Mouse (Mus musculus) kidney, embryonic 14.5 days (tissue): ENCODE measurements around the gene Glis1. TPM values are rescaled to one million over a fixed set of nuclear protein-coding genes. Genes with fewer than 3 reads are reported as not detected.

Experiments
- ATAC-seq: fragments of 200-750 bp; cut with Nextera tagmentation; 2 replicates; pipeline ENCODE4 v1.8.0; 2017; ENCODE audit warnings: moderate number of reproducible peaks, mild to moderate bottlenecking, moderate TSS enrichment, moderate library complexity; ENCODE audit not compliant: low FRiP score, low TSS enrichment
- H3K27ac ChIP-seq: fragments of 300-500 bp; sonication (generic); 2 replicates; pipeline ENCODE4 v1.5.1; 2014; ENCODE audit warnings: low read depth, mild to moderate bottlenecking, low read length, moderate library complexity, mixed read lengths
- H3K27me3 ChIP-seq: fragments of 300-500 bp; sonication (generic); 2 replicates; pipeline ENCODE4 v1.6.1; 2014; ENCODE audit warnings: mild to moderate bottlenecking, low read length; ENCODE audit not compliant: control insufficient read depth, insufficient read depth
- H3K36me3 ChIP-seq: fragments of 300-500 bp; sonication (generic); 2 replicates; pipeline ENCODE4 v1.6.1; 2014; ENCODE audit warnings: low read length, mixed read lengths; ENCODE audit not compliant: control insufficient read depth, insufficient read depth
- H3K4me1 ChIP-seq: fragments of 300-500 bp; sonication (generic); 2 replicates; pipeline ENCODE4 v1.6.1; 2014; ENCODE audit warnings: low read length, mixed read lengths; ENCODE audit not compliant: control insufficient read depth, insufficient read depth
- H3K4me2 ChIP-seq: fragments of 300-500 bp; sonication (generic); replicated peaks from 2 replicates; pipeline ENCODE4 v1.6.1; 2014; ENCODE audit warnings: low read depth, mild to moderate bottlenecking, low read length
- H3K4me3 ChIP-seq: fragments of 300-500 bp; sonication (generic); 2 replicates; pipeline ENCODE4 v1.5.1; 2014; ENCODE audit warnings: mild to moderate bottlenecking, low read length
- H3K9ac ChIP-seq: fragments of 300-500 bp; sonication (generic); 2 replicates; pipeline ENCODE4 v1.6.1; 2014; ENCODE audit warnings: low read depth, mild to moderate bottlenecking, low read length, moderate library complexity
- H3K9me3 ChIP-seq: fragments of 300-500 bp; sonication (generic); 2 replicates; pipeline ENCODE4 v1.6.1; 2016; ENCODE audit warnings: low read length; ENCODE audit not compliant: control insufficient read depth
- WGBS: fragments of 180-500 bp; shearing (Covaris S2); extraction: QIAGEN DNeasy Blood & Tissue Kit; methylation state at CpG from one replicate; pipeline ENCODE4 v1.1.7; 2014; 5-methylcytosine and 5-hydroxymethylcytosine counted together
- polyA plus RNA-seq: library from polyadenylated mRNA; unstranded; fragments of >200 nt; fragmentation: Nextera tagmentation; extraction: Ambion mirVana; gene quantifications from 2 replicates; pipeline ENCODE4 v1.2.1, GENCODE M21; 2014

The Glis1 gene
- polyA plus RNA-seq, 1 experiment from 2014 or later = 4.3 TPM

DNA sequence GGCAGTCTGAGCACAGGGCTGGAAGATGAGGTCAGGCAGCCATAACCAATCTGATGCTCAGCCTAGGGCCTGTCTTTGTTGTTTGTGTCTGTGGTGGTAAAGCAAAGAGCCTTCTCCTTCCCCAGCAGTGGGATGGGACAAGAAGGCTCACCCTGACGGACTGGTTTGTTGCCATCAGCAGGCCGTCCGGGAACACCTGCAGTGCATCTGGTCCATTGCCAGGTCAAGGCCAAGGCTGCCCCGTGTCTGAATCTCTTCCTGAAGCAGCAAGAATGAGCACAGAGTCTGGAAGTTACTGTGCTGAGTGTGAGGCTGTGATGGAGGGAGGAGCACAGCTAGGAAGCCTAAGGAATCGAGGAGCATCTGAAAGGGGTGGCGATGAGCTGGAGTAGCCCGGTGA lies 168.8 kb downstream of the Glis1 start:
- peaks cover 3% of the 10 kb centered on the region for H3K4me1 ChIP-seq
- H3K9ac ChIP-seq = no peak overlapping the region
- H3K4me2 ChIP-seq = no peak overlapping the region
- no peak overlapping the region for H3K4me3 ChIP-seq
- no peak for ATAC-seq
- WGBS = 60% methylated on average over 7 of the region's 7 CpGs
- no peaks in the 10 kb centered on the region for H3K9me3 ChIP-seq
- no peaks in the 10 kb centered on the region for H3K27me3 ChIP-seq
- no peak overlapping the region for H3K27ac ChIP-seq
- H3K36me3 ChIP-seq = no peaks in the 10 kb centered on the region

DNA sequence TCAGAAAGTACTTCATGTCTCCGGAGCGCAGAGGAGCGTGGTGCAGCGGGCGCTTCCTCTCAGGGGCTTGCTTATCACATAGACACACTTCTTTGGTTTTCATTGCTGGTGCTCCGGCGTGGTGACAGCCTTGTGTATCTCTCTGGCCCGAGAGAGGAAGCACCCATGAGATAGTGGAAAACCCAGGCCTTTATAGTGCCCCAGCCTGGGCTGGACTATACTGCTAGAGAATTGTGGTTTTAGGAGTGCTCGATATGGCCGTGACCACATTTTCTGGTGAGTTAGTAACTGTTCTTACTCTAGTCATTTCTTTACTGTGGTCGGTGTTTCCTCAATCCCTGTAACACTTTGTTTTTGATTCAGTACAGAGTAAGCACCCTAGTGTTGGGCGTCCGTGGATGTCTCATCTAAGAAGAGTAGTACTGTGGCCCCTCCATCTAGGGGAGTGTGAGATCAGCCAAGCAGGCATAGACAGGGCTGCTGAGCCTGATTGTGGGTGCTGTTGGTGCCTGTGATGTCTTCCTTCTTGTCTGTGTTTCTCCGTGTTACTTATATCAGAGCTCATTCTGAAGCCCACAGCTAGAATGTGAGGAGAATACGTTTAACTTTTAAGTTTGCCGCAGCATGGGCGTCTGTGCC lies 171.7 kb downstream of the Glis1 start:
- no peak for ATAC-seq
- no peaks in the 10 kb centered on the region for H3K4me1 ChIP-seq
- 85% methylated on average over 17 of the region's 17 CpGs for WGBS
- no peak overlapping the region for H3K9ac ChIP-seq
- no peak overlapping the region for H3K27ac ChIP-seq
- no peak overlapping the region for H3K4me3 ChIP-seq
- no peaks in the 10 kb centered on the region for H3K27me3 ChIP-seq
- no peak overlapping the region for H3K4me2 ChIP-seq
- H3K36me3 ChIP-seq = no peaks in the 10 kb centered on the region
- H3K9me3 ChIP-seq = no peaks in the 10 kb centered on the region

DNA sequence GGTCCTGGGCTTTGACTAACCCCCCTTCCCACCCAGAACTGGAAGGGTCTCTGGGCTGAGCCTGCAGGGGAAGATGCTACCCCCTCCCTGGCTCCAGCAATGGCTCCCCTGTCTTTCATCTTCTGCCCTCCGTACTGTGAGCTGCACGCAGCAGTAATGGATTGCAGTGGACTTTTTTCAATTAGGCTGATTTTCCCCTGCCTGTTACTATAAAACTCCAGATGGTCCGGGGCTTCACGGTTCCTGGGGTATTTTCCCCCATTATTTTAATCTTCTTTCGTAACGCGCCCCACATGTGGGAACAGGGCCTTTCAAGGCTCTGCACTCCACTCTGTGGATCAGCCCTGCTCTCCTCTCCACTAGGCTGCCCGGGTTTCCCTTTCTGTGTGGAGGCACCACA lies 175.4 kb downstream of the Glis1 start:
- no peak overlapping the region for H3K27ac ChIP-seq
- H3K9ac ChIP-seq = no peak overlapping the region
- no peaks in the 10 kb centered on the region for H3K4me1 ChIP-seq
- no peak overlapping the region for H3K4me3 ChIP-seq
- H3K36me3 ChIP-seq = no peaks in the 10 kb centered on the region
- no peak for ATAC-seq
- H3K9me3 ChIP-seq = no peaks in the 10 kb centered on the region
- no peaks in the 10 kb centered on the region for H3K27me3 ChIP-seq
- H3K4me2 ChIP-seq = no peak overlapping the region
- 70% methylated on average over 8 of the region's 8 CpGs for WGBS

GRCm38 (mm10) chr4:107611888-107612650 lies 177.7 kb downstream of the Glis1 start:
- Histone ChIP-seq H3K27me3 (no peaks in the 10 kb centered on the region), H3K9ac (no peak overlapping the region), H3K4me2 (no peak overlapping the region), H3K27ac (no peak overlapping the region), H3K9me3 (no peaks in the 10 kb centered on the region), H3K4me3 (no peak overlapping the region), H3K4me1 (no peaks in the 10 kb centered on the region), H3K36me3 (no peaks in the 10 kb centered on the region)
- ATAC-seq = no peak
- WGBS = 70% methylated on average over 9 of the region's 9 CpGs

GRCm38 (mm10) chr4:107617596-107618230 lies 183.3 kb downstream of the Glis1 start:
- no peak overlapping the region for H3K27ac ChIP-seq
- WGBS = 50% methylated on average over 6 of the region's 6 CpGs

GRCm38 (mm10) chr4:107619487-107619886 lies 185.1 kb downstream of the Glis1 start:
- 92% methylated on average over 7 of the region's 7 CpGs for WGBS
- ATAC-seq = no peak
- no peak overlapping the region for H3K27ac ChIP-seq
- H3K9me3 ChIP-seq = no peaks in the 10 kb centered on the region
- no peak overlapping the region for H3K4me2 ChIP-seq
- no peaks in the 10 kb centered on the region for H3K36me3 ChIP-seq
- no peaks in the 10 kb centered on the region for H3K27me3 ChIP-seq
- no peak overlapping the region for H3K4me3 ChIP-seq
- H3K9ac ChIP-seq = no peak overlapping the region
- H3K4me1 ChIP-seq = 0 out of 2 replicates have a peak, but pooled peaks cover 3% of the 10 kb centered on the region

More at GRCm38 (mm10) chr4:107617596-107618230, 183.3 kb downstream of the Glis1 start:
- Histone ChIP-seq H3K27me3 (no peaks in the 10 kb centered on the region), H3K4me2 (no peak overlapping the region), H3K9me3 (no peaks in the 10 kb centered on the region), H3K36me3 (no peaks in the 10 kb centered on the region), H3K9ac (no peak overlapping the region), H3K4me3 (no peak overlapping the region), H3K4me1 (no peaks in the 10 kb centered on the region)
- no peak for ATAC-seq

- Histone ChIP-seq H3K27ac (no peak overlapping the region), H3K4me1 (peaks cover 7% of the 10 kb centered on the region; the same call in 1 of the 2 replicates), H3K9ac (no peak overlapping the region), H3K27me3 (no peaks in the 10 kb centered on the region), H3K9me3 (no peaks in the 10 kb centered on the region), H3K36me3 (no peaks in the 10 kb centered on the region), H3K4me3 (no peak overlapping the region), H3K4me2 (no peak overlapping the region)
- ATAC-seq = no peak
- WGBS = 83% methylated on average over 5 of the region's 5 CpGs
Measured at GRCm38 (mm10) chr4:107621366-107621765, 187.0 kb downstream of the Glis1 start.

DNA sequence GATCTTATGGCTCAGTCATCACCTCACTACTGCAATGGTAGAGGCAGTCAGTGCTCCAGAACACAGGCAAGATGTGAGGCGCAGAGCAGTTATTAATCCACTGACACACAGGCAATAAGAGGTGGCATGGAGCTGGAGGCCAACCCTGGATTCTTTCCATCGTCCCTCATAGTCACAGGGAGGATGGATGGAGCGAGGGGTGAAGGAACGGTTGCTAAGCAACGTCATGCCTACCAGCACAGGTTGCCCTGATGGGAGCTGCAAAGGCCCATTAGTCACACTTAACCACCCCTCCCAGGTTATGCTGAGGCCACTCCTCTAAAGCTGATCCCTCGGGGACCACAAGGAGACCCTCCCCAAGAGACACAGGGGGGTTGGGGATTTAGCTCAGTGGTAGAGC lies 187.9 kb downstream of the Glis1 start:
- WGBS = 64% methylated on average over 6 of the region's 6 CpGs
- Histone ChIP-seq H3K4me2 (no peak overlapping the region), H3K4me3 (no peak overlapping the region), H3K4me1 (peaks cover 7% of the 10 kb centered on the region; the same call in 1 of the 2 replicates), H3K27me3 (no peaks in the 10 kb centered on the region), H3K9ac (no peak overlapping the region), H3K9me3 (no peaks in the 10 kb centered on the region), H3K36me3 (no peaks in the 10 kb centered on the region), H3K27ac (no peak overlapping the region)
- ATAC-seq = 0 out of 2 replicates have a peak, but pooled peaks have one; percentile 41

GRCm38 (mm10) chr4:107623916-107624315 lies 189.5 kb downstream of the Glis1 start:
- H3K4me2 ChIP-seq = no peak overlapping the region
- H3K9me3 ChIP-seq = no peaks in the 10 kb centered on the region
- peaks cover 10% of the 10 kb centered on the region; the same call in 1 of the 2 replicates for H3K4me1 ChIP-seq
- H3K36me3 ChIP-seq = no peaks in the 10 kb centered on the region
- H3K27ac ChIP-seq = no peak overlapping the region
- 73% methylated on average over 6 of the region's 6 CpGs for WGBS
- no peaks in the 10 kb centered on the region for H3K27me3 ChIP-seq
- H3K4me3 ChIP-seq = no peak overlapping the region
- H3K9ac ChIP-seq = no peak overlapping the region
- ATAC-seq = no peak
